Mouse (Mus musculus) mesoderm, embryonic 11.5 days (tissue): ENCODE measurements at regions not wholly inside any gene's neighbourhood (a gene's known extent, or its start where the extent isn't known, plus 50 kb on each side); places are given as distances from the start of the nearest gene placed in this dataset.
"Not testable (repeated sequence)": the region's sequence is repeated elsewhere in the genome, so short reads cannot be mapped to it uniquely, and the experiment has no call there.

ENCODE experiments used
- DNase-seq: peaks from one replicate; pipeline ENCODE4 v3.0.0-alpha.2; 2012; ENCODE audit warnings: low read depth, low spot score

- no peak for DNase-seq
Observed at GRCm38 (mm10) chr12:10445738-10446137, 55.2 kb downstream of the Rdh14 start.

GRCm38 (mm10) chr12:10457960-10458655 is 67.5 kb downstream of the Rdh14 start:
- no peak for DNase-seq

- no peak for DNase-seq
Observed at GRCm38 (mm10) chr12:10461796-10462195, 71.2 kb downstream of the Rdh14 start.

GRCm38 (mm10) chr12:10462956-10463355 is 72.4 kb downstream of the Rdh14 start:
- no peak for DNase-seq

GRCm38 (mm10) chr12:10473986-10474385 is 83.4 kb downstream of the Rdh14 start:
- DNase-seq: peak; percentile 34

- DNase-seq: no peak
Observed at GRCm38 (mm10) chr12:10480781-10481180, 90.2 kb downstream of the Rdh14 start.

- no peak for DNase-seq
Observed at GRCm38 (mm10) chr12:10482294-10483010, 91.9 kb downstream of the Rdh14 start.

GRCm38 (mm10) chr12:10506721-10507120 is 116.1 kb downstream of the Rdh14 start:
- no peak for DNase-seq

GRCm38 (mm10) chr12:10513526-10513925 is 123.0 kb downstream of the Rdh14 start:
- no peak for DNase-seq

- no peak for DNase-seq
Observed at GRCm38 (mm10) chr12:10514278-10514677, 123.7 kb downstream of the Rdh14 start.

GRCm38 (mm10) chr12:10524509-10525286 is 134.1 kb downstream of the Rdh14 start:
- peak; percentile 16 for DNase-seq

- DNase-seq: no peak
Observed at GRCm38 (mm10) chr12:10525934-10526333, 135.4 kb downstream of the Rdh14 start.

GRCm38 (mm10) chr12:10529077-10529476 is 138.5 kb downstream of the Rdh14 start:
- DNase-seq: no peak

- DNase-seq: no peak
Observed at GRCm38 (mm10) chr12:10530996-10531395, 140.4 kb downstream of the Rdh14 start.

- no peak for DNase-seq
Observed at GRCm38 (mm10) chr12:10533971-10534370, 143.4 kb downstream of the Rdh14 start.

- no peak for DNase-seq
Observed at GRCm38 (mm10) chr12:10536239-10536638, 145.7 kb downstream of the Rdh14 start.

GRCm38 (mm10) chr12:10537069-10537468 is 146.5 kb downstream of the Rdh14 start:
- DNase-seq: peak; percentile 80

- DNase-seq: no peak
Observed at GRCm38 (mm10) chr12:10549481-10550201, 159.1 kb downstream of the Rdh14 start.

GRCm38 (mm10) chr12:10554701-10555100 is 164.1 kb downstream of the Rdh14 start:
- DNase-seq: not testable (repeated sequence)

GRCm38 (mm10) chr12:10562966-10563365 is 172.4 kb downstream of the Rdh14 start:
- DNase-seq: no peak

- no peak for DNase-seq
Observed at GRCm38 (mm10) chr12:10567881-10568280, 177.3 kb downstream of the Rdh14 start.
